Mouse (Mus musculus) urinary bladder, postnatal 10 days (tissue): ENCODE data around the gene Alpl.

Experiments used
- DNase-seq: peaks from one replicate; pipeline ENCODE4 v3.0.0; 2022; ENCODE audit warnings: low spot score

Alpl gene

GRCm38 (mm10) chr4:137795611-137796557 lies at the start of gene Alpl:
Gene Alpl, minus strand, starts transcription at chr4:137796384.
- DNase-seq = no peak

DNA sequence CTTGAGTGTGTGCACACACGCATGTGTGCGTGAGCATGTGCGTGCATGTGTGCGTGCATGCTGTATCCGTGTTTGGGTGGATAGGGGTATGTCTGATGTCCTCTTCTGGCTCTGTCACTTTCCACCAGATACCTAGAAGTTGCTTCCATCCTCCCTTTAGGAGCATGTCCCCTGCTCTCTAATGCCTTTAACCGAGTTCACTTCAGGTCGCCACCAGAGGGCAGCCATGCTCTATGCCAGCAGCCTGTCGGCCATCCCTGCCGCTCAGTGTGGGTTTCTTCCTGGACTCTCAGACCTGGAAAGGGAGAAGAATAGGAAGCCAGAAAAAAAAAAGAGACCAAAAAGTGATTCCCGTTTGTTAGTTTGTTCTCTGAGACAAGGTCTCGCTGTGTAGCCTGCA lies 48.5 kb upstream of the Alpl start:
- no peak for DNase-seq

- no peak for DNase-seq
Measured at GRCm38 (mm10) chr4:137839452-137839851, 43.3 kb upstream of the Alpl start.

DNA sequence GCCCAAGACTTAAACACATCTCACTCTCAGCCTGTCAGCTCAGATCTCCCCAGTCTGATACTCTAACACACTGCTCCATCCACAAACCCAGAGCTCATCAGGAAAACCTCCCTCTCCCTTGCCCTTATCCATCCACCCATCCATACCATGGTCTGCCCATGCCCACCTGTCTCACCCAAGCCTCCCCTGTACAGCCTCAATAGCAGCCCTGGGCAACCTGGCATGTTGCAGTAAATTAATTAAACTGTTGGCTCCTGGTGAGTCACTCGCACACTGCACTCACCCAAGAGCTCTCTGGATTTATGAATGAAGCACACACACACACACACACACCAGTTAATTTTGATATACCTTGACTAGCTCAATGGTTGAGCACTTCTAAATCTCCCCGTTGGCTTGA lies 42.6 kb upstream of the Alpl start:
- no peak for DNase-seq

GRCm38 (mm10) chr4:137837792-137838191 lies 41.6 kb upstream of the Alpl start:
- DNase-seq = no peak

DNA sequence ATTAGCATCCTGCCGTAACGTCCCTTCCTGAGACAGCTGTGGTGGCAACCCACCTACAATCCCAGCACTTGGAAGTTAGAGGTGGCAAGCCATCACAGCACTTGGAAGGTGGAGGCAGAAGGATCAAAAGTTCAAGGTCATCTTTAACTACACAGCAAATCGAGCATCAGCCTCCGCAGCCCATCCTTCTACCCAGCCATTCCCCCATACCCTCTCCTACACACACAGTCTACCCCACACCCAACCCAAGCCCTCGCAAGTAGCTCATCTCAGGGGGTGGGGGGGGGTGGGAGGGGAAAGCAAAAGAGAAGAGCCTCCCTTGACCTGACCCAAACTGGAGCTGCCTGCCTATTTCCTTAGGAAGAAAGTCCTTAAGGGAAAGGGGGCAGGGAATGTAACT lies 40.6 kb upstream of the Alpl start:
- DNase-seq = no peak

GRCm38 (mm10) chr4:137835624-137836337 lies 39.6 kb upstream of the Alpl start:
- DNase-seq = peak; percentile 28

DNA sequence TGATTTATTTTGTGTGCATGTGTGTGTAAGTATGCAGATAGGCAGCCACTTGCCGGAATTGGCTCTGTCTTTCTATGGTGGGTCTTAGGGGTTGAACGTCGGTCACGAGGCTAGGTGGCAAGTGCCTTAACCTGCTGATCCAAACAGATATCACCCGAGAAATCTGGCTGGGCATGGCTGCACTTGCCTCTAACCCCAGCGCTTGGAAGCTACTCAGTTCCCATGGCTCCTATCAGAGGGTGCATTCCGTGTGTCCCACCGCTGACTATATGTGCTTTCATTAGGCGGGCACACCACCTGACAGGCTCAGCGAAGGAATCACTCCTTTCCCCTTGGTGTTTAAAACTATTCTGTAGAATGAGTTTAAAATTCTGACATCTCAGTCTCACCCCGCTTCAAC lies 35.4 kb upstream of the Alpl start:
- DNase-seq = no peak

DNA sequence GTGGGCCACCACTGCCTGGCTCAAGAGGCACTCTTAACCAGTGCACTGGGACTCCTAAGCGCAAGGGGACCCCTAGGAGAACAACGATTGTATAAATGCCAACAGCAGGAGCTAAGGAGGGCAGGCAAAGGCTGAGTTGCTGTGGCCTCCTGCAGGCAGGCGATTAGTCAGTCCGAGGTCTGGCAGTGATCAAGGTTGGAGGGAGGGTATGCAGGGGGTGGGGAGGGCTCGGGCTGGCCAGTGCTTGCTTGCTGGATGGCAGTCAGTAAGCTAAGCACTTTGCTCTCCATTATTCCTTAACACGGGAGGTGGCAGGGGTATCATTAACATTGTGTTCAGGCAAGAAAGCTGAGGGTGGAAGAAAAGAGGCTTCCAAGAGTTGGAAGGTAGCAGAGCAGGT lies 34.2 kb upstream of the Alpl start:
- DNase-seq = no peak

DNA sequence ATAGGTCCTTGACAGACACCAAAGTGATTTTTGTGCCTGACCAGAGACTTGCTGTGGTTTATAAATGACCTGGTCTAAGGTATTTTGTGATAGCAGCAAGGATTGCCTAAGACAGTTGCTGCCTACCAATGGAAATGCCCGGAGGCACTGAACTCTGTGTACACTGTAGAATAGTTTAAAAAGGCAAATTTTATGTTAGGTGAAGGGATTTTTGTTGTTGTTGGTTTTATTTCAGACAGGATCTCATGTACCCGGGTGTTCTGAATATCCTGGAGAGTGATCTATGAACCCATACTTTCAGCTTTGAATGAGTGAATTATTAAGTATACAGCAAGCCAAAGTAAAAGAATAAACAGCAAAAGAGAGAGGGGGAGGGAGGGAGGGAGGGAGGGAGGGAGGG lies 28.7 kb upstream of the Alpl start:
- no peak for DNase-seq

DNA sequence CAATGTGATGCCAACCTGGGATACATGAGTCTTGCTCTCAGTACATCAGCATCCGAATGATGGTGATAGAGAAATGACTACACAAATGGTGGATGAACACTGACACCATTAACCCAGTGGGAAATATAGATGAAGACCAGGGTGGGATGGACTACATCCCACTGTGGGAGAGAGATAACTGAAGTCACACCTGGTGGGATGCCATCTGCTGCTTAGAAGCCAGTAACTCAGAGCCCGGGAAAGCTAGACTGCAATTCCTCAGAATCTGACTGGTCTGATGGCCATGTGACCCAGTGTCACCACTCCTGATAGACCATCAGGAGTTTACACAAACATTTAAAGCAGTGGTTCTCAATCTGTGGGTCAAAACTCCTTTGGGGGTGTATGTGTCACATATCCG lies 27.4 kb upstream of the Alpl start:
- DNase-seq = no peak

DNA sequence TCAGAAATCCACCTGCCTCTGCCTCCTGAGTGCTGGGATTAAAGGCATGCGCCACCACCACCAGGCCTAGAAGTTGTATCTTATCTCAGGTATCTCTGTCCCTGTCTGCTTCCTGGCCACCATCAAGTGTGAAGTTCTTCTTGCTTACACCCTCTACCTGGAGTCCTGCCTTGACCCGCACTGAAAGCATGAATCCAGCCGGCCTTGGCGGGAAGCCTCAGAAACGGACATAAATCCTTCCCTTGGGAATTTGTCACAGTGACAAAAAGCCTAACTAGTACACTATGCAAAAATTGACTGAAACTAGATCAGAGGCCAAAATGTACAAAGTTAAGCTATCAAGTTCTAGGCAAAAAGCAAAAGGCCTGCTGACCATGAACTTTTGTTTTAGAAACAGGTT lies 26.4 kb upstream of the Alpl start:
- DNase-seq = no peak

DNA sequence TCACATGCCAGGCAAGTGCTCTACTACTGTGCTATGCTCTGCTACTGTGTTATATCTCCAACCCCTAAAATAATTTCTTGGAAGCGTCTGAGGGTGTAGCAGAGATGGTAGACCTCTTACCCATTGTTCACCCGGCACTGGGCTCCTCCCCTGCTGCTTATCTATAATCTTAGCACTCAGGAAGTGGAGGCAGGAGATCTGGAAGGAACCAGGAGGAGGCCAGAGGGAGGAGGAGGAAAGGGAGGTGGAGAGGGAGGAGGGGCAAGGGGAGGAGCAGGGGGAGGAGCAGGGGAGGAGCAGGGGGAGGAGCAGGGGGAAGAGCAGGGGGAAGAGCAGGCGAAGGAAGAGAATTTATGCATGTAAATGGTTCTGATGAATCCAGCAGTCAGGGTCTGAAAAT lies 24.5 kb upstream of the Alpl start:
- DNase-seq = no peak

GRCm38 (mm10) chr4:137819487-137819886 lies 23.3 kb upstream of the Alpl start:
- no peak for DNase-seq

- DNase-seq = no peak
Measured at GRCm38 (mm10) chr4:137818341-137818740, 22.2 kb upstream of the Alpl start.

- no peak for DNase-seq
Measured at GRCm38 (mm10) chr4:137816216-137816615, 20.0 kb upstream of the Alpl start.

DNA sequence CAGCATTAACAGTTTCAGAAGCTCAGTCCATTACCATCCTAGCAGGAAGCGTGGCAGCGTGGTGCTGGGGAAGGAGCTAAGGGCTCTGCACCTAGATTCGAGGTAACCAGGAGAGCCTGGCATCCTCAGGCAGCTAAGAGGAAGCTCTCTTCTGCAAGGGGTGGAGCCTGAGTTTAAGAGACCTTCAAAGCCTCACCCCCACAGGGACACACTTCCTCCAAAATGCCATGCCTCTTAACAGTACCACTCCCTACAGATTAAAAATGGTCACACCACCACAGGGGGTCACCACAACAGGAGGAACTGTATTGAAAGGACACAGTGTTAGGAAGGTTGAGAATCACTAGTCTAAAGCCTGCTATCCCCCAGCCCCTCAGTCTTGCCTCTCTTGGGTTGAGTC lies 19.3 kb upstream of the Alpl start:
- DNase-seq = no peak

GRCm38 (mm10) chr4:137814140-137814539 lies 18.0 kb upstream of the Alpl start:
- no peak for DNase-seq

DNA sequence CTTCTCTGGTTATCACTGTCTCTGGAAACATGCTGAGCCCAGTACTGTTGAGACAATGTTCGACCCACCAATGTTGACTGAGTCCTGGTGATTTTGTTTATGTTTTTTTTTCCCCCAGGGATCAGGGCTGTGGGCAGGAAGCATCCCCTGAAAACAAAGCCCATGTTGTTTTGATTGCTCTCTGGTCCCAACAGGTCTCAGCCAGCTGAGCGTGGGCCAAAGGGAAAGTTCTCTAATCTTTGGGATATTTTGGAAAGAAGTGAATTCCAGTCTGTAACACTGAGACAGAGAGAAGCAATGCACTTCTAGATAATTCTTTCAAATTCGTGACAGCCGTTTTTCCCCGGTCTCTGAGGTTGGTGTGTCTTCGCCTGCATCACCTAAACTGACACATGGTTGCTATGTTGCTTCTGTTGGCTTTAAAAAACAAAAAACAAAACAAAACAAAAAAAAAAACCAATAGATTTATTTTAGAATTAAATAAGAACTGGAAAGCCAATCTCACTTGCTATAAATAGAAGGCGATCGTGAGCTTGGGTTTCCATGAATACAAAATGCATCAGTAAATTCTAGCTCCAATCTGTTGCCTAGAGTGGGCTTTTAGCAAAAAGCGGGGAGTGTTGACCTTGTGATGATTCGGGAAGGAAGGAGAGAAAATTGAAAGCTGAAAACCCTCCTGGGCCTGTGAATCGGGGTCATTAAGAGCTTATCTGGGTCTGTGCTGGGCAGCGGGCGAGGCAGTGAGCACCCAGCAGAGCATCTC lies 16.9 kb upstream of the Alpl start:
- DNase-seq = no peak

- DNase-seq = no peak
Measured at GRCm38 (mm10) chr4:137809999-137810398, 13.8 kb upstream of the Alpl start.

DNA sequence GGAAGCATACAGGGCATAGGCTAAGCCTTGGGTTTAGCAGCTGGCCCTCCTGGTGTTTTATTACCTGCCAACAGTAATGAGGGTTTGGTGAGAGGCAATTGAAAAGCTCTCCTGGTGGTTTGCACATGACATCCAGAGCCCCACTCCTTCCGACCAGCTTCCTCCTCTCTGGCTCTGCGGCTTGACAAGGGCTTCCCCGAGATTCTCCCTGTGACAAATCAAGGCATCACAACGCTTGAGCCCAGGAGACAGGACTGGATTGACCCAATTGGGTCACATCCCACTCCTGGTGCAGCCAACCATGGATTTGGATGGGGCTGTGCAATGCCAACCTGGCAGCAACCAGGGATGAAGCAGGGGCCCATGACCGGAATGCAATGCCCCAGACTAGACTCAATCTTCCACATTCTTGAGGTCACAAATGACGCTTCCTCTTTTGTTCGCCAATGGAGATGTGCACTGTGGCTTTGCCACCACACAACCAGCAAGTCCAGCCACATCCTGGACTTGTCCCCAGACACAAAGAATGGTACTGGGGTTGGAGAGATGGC lies 11.2 kb upstream of the Alpl start:
- no peak for DNase-seq

GRCm38 (mm10) chr4:137801196-137801595 lies 5.0 kb upstream of the Alpl start:
- DNase-seq = no peak
